Mouse (Mus musculus) adrenal gland, postnatal 25 days (tissue): ENCODE data around the gene Insm2. TPM values are rescaled to one million over a fixed set of nuclear protein-coding genes. Genes with fewer than 3 reads are reported as not detected.

Source experiments
- DNase-seq: peaks from one replicate; pipeline ENCODE4 v3.0.0; 2021; ENCODE audit warnings: mixed read lengths
- total RNA-seq: library from RNA; stranded (reverse); gene quantifications from 2 replicates; pipeline ENCODE4 v1.2.3, GENCODE M21; 2021

Insm2 gene
- total RNA-seq, 1 experiment from 2014 or later: 1.9 TPM

- DNase-seq: no peak
Measured at GRCm38 (mm10) chr12:55607902-55608301, 8.7 kb downstream of the Insm2 start.

- no peak for DNase-seq
Measured at GRCm38 (mm10) chr12:55610812-55611211, 11.6 kb downstream of the Insm2 start.

- DNase-seq: no peak
Measured at GRCm38 (mm10) chr12:55620321-55620720, 21.1 kb downstream of the Insm2 start.

GRCm38 (mm10) chr12:55622615-55623245, 23.5 kb downstream of the Insm2 start:
- no peak for DNase-seq

GRCm38 (mm10) chr12:55623254-55623653, 24.0 kb downstream of the Insm2 start:
- DNase-seq: no peak

GRCm38 (mm10) chr12:55626711-55627110, 27.5 kb downstream of the Insm2 start:
- no peak for DNase-seq

- no peak for DNase-seq
Measured at GRCm38 (mm10) chr12:55648011-55648525, 48.8 kb downstream of the Insm2 start.

Other genes starting within 250 kb of the Insm2 start
- 216 and 229 TPM in 2 replicates for gene Psma6, start 215.2 kb upstream of the Insm2 start, total RNA-seq
- 74.3 and 77.9 TPM in 2 replicates for gene Nfkbia, start 106.8 kb upstream of the Insm2 start, total RNA-seq
- gene Aldoart2, start 34.2 kb upstream of the Insm2 start, total RNA-seq: not detected in 2 replicates
- gene Ralgapa1, start 221.7 kb downstream of the Insm2 start, total RNA-seq: 84.1 and 99.9 TPM in 2 replicates
- gene Brms1l, start 236.9 kb downstream of the Insm2 start, total RNA-seq: 35.0 and 56.1 TPM in 2 replicates